Mouse (Mus musculus) layer of hippocampus, postnatal 10 days (tissue): ENCODE data around the gene Gnb1. TPM values are rescaled to one million over a fixed set of nuclear protein-coding genes. Genes with fewer than 3 reads are reported as not detected.
A peak's percentile ranks its signal among the peaks of the same experiment; 100 is the strongest.

Experiments used
- DNase-seq, 2 experiments: peaks; one replicate each; pipeline ENCODE4 v3.0.0; 2021; ENCODE audit warnings: low spot score in 2 of 2
- total RNA-seq, 2 experiments: library from RNA; stranded (reverse); gene quantifications; 2 replicates each; pipeline ENCODE4 v1.2.3; 2021

Gnb1 gene
- total RNA-seq, 2 experiments from 2014 or later: 1,004 to 1,032 TPM

GRCm38 (mm10) chr4:155574931-155575330 is 83.8 kb downstream of the Gnb1 start:
- DNase-seq: no peak

- no peak for DNase-seq
Observed at GRCm38 (mm10) chr4:155575521-155575920, 84.4 kb downstream of the Gnb1 start.

GRCm38 (mm10) chr4:155577132-155577531 is 86.0 kb downstream of the Gnb1 start:
- DNase-seq: no peak

GRCm38 (mm10) chr4:155577741-155578140 is 86.6 kb downstream of the Gnb1 start:
- DNase-seq: no peak

- no peak for DNase-seq
Observed at GRCm38 (mm10) chr4:155578336-155579125, 87.4 kb downstream of the Gnb1 start.

- DNase-seq: peak; percentile 75 to 77
Observed at GRCm38 (mm10) chr4:155580420-155580819, 89.3 kb downstream of the Gnb1 start.

- no peak for DNase-seq
Observed at GRCm38 (mm10) chr4:155582279-155582905, 91.2 kb downstream of the Gnb1 start.

GRCm38 (mm10) chr4:155589356-155589755 is 98.2 kb downstream of the Gnb1 start:
- DNase-seq: no peak

GRCm38 (mm10) chr4:155591012-155591719 is 100.0 kb downstream of the Gnb1 start:
- no peak for DNase-seq

GRCm38 (mm10) chr4:155593780-155594179 is 102.6 kb downstream of the Gnb1 start:
- DNase-seq: no peak

GRCm38 (mm10) chr4:155595777-155596176 is 104.6 kb downstream of the Gnb1 start:
- no peak for DNase-seq

GRCm38 (mm10) chr4:155596606-155597005 is 105.4 kb downstream of the Gnb1 start:
- no peak for DNase-seq

GRCm38 (mm10) chr4:155598536-155598935 is 107.4 kb downstream of the Gnb1 start:
- no peak for DNase-seq

GRCm38 (mm10) chr4:155599901-155600825 is 109.0 kb downstream of the Gnb1 start:
- DNase-seq: no peak

- peak; percentile 94 to 95 for DNase-seq
Observed at GRCm38 (mm10) chr4:155601091-155601996, 110.2 kb downstream of the Gnb1 start, which contains the start of gene Slc35e2. Gene Slc35e2 (plus strand): TSS chr4:155601416.

- DNase-seq: no peak
Observed at GRCm38 (mm10) chr4:155601997-155602456, 110.9 kb downstream of the Gnb1 start.

- DNase-seq: no peak
Observed at GRCm38 (mm10) chr4:155602753-155603152, 111.6 kb downstream of the Gnb1 start.

GRCm38 (mm10) chr4:155603801-155604200 is 112.6 kb downstream of the Gnb1 start:
- no peak for DNase-seq

- DNase-seq: no peak
Observed at GRCm38 (mm10) chr4:155605132-155605531, 114.0 kb downstream of the Gnb1 start.

GRCm38 (mm10) chr4:155606825-155607224 is 115.7 kb downstream of the Gnb1 start:
- DNase-seq: no peak
